Mouse (Mus musculus) gastrocnemius, postnatal 36 days (tissue): ENCODE results near the gene Aldh5a1. TPM values are rescaled to one million over a fixed set of nuclear protein-coding genes. Genes with fewer than 3 reads are reported as not detected.

ENCODE experiments used
- DNase-seq, 2 experiments: peaks; one replicate each; pipeline ENCODE4 v3.0.0; 2022
- intact Hi-C: fragments of 180-260 bp; cut with DNase I; formaldehyde crosslinking; loops from one replicate; pipeline ENCODE4 v1.15.1; 2025
- total RNA-seq, 2 experiments: library from RNA; stranded (reverse); gene quantifications; 2 replicates each; pipeline ENCODE4 v1.2.3; 2021

Aldh5a1 gene
- total RNA-seq, 2 experiments from 2014 or later = 6.3 to 8.3 TPM

DNA sequence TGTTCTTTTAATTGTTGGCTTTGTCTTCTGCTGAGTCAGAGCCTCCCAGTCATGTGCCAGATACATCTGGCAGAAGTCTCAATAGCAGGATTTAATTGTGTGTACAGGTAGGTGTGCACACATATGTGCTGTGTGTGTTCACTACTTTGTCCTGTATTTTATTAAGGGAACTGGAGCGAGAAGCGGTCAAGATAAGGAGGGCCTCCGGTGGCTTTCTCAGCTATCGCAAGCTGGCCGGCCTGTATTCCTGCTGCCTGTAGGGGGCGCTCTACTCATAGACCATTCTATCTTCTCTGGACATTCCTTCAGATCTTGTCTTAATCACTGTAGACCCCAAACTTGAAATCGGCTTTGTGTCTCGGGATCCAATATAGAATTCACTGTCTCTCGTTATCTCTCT is 1.2 kb upstream of the Aldh5a1 start:
- peak; percentile 42 to 60 for DNase-seq
- intact Hi-C loops = loop anchor here (2.0 kb wide), 1 partner anchor 50 kb away; no protein-coding TSS in a partner anchor

GRCm38 (mm10) chr13:24937839-24938166 is 342 bp upstream of the Aldh5a1 start:
- DNase-seq = no peak
- intact Hi-C loops = loop anchor here (2.0 kb wide), 1 partner anchor 51 kb away; no protein-coding TSS in a partner anchor

- intact Hi-C loops = no loop called here
- no peak for DNase-seq
Measured at GRCm38 (mm10) chr13:24936772-24937107, 721 bp downstream of the Aldh5a1 start.

GRCm38 (mm10) chr13:24933199-24933598 is 4.3 kb downstream of the Aldh5a1 start:
- intact Hi-C loops = no loop called here
- no peak for DNase-seq

DNA sequence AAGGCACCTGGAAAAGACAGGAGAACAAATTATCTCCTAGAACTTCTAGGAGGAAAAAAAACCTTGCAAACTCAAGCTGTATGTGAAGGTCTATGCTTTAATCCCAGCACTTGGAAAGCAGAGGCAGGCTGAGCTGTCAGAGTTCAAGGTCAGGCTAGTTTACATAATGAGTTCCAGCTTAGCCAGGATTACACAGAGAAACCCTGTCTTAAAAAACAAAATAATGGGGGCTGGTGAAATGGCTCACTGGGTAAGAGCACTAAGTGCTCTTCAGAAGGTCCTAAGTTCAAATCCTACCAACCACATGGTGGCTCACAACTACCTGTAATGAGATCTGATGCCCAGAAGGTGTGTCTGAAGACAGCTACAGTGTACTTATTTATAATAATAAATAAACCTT is 6.9 kb downstream of the Aldh5a1 start:
- intact Hi-C loops = no loop called here
- DNase-seq = no peak

GRCm38 (mm10) chr13:24923991-24924390 is 13.5 kb downstream of the Aldh5a1 start:
- no peak for DNase-seq
- intact Hi-C loops = loop anchor here (10.0 kb wide), 1 partner anchor 199 kb away; no protein-coding TSS in a partner anchor

DNA sequence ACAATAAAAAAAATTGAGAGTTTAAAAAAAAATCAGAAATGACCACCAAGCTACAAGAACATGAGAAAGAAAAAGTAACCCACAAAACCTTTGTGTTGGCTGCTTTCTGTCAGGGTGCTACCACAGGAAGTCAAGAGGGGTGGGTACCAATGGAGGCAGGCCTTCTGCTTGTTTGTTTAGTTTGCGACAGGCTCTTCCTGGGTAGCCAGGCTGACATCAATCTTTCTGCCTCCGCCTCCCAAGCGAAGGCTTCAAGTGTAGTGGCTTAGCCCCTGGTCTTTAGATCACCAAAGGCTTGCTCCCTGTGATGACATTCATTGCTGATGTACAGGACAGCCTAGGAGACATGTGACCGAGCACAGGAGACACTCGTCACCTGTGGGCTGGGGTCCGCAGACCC is 16.2 kb downstream of the Aldh5a1 start:
- intact Hi-C loops = loop anchor here (10.0 kb wide), 1 partner anchor 196 kb away; no protein-coding TSS in a partner anchor
- no peak for DNase-seq

DNA sequence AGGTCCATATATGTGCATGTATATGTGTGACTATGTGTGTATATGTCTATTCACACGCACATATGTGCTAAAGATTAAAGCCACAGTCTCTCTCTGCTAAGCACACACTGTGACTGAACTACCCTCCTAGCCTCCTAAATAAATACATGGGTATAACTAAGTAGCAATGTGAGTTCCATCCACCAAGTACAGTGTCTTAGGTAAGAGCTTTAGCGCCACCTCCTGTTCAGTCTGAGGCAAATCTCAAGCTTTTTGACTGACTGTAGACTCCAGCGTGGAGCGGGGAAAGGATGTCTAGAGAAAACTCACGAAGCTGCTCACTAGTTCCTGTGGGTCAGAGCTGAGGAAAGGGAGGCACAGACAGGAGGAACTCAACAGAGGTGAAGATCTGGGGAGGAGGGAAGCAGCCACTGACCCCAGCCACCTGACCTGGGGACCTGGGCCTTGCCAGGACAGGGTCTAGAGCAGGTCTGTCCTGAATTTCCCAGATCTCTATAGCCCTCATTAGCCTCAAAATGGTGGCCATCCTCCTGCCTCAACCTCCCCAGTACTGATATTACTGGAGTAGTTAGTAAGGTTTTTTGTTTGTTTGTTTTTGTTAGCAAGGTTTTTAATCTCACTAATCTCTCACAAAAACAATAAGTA is 17.0 kb downstream of the Aldh5a1 start:
- peak in 1 of 2 experiments; percentile 16 for DNase-seq
- intact Hi-C loops = loop anchor here (10.0 kb wide), 1 partner anchor 196 kb away; no protein-coding TSS in a partner anchor

- intact Hi-C loops = no loop called here
- DNase-seq = no peak
Measured at GRCm38 (mm10) chr13:24915831-24916230, 21.6 kb downstream of the Aldh5a1 start.

DNA sequence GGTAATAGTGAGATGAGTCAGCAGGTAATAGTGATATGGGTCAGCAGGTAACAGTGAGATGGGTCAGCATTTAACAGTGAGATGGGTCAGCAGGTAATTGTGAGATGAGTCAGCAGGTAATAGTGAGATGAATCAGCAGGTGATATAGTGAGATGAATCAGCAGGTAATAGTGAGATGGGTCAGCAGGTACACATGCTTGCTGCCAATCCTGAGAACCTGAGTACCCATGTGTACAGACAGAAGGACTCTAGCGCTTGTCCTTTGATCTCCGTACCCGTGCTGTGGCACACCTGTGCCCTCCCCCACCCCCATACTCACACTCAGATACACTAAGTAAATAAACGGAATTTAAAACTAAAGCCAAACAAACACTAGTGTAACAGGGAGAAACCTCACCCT is 22.5 kb downstream of the Aldh5a1 start:
- no peak for DNase-seq
- intact Hi-C loops = no loop called here

DNA sequence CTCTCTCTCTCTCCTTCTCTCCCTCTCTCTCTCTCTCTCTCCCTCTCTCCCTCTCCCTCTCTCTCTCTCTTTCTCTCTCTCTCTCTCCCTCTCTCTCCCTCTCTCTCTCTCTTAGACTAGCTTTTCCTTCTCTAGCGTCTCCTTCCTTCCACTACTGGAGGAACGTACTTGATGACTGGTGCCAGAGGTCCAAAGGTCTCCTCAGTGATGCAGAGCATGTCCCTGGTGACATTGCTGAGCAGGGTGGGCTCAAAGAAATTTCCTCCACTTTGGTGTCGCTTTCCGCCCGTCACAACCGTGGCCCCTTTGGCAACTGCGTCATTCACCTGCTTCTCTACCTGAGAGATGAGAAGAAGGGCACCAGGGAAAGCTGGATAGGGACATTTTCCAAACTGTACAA is 23.9 kb downstream of the Aldh5a1 start:
- DNase-seq = no peak
- intact Hi-C loops = no loop called here

DNA sequence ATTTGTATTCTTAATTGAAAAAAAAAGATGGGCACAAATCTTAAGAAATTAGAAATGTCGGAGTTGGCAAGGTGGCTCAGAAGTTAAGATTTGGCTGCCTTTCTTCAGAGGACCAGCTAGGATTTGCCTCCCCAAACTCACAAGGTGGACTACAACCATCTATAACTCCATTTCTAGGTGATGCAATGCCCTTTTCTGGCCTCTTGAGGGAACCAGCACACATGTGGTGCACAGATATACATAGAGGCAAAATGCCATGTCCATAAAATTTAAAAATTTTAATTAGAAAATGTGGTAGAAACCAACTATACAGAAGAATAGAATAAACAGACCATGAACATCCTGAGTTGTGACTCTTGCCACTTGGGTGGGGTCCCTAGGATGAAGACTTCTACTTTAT is 28.3 kb downstream of the Aldh5a1 start:
- DNase-seq = no peak
- intact Hi-C loops = no loop called here

GRCm38 (mm10) chr13:24906831-24907570 is 30.5 kb downstream of the Aldh5a1 start:
- no peak for DNase-seq
- intact Hi-C loops = no loop called here

DNA sequence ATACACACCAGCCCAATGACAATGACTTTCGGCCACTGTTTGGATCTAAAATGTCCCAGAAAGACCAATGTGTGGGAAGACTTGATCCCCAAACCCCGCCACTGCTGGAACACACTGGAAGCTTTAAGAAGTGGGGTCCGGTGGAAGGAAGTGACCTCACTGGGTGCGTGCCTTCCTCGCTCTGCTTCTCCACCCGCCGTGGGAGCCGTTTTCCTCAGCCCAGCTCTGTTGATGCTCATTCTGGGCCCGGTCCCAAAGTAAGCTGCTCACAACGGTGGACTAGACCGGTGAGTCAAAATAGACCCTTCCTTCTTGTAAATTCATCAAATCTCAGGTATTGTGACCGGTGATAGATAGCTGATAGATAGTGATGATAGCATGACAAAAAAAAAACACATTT is 32.0 kb downstream of the Aldh5a1 start:
- intact Hi-C loops = no loop called here
- DNase-seq = no peak

- intact Hi-C loops = no loop called here
- no peak for DNase-seq
Measured at GRCm38 (mm10) chr13:24903412-24903811, 34.0 kb downstream of the Aldh5a1 start.

DNA sequence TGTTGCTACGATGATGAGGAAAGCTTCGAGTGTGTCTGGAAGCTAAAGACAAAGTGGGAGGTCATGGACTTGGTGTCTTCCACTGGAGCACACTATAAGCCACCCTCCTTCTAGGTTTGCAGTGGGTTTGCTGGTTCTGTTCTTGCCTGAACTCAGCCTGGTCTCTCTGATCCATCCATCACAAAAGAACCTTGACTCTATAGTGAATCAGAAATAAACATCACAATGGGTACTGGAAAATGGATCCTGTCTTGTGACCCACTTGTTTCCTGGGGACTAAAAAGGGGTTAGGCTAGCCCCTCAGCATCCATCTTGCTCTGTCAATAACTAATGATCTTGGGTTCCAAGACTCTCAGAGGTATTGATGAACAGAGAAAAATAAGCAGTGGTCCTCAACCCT is 35.5 kb downstream of the Aldh5a1 start:
- no peak for DNase-seq
- intact Hi-C loops = no loop called here

- intact Hi-C loops = no loop called here
Measured at GRCm38 (mm10) chr13:24893880-24894279, 43.6 kb downstream of the Aldh5a1 start.

GRCm38 (mm10) chr13:24892516-24892915 is 44.9 kb downstream of the Aldh5a1 start:
- DNase-seq = no peak
- intact Hi-C loops = no loop called here

More at GRCm38 (mm10) chr13:24893880-24894279, 43.6 kb downstream of the Aldh5a1 start:
- DNase-seq = no peak

- intact Hi-C loops = no loop called here
- no peak for DNase-seq
Measured at GRCm38 (mm10) chr13:24889554-24889953, 47.9 kb downstream of the Aldh5a1 start.

GRCm38 (mm10) chr13:24882411-24882810 is 55.0 kb downstream of the Aldh5a1 start:
- DNase-seq = no peak
- intact Hi-C loops = no loop called here

GRCm38 (mm10) chr13:24880704-24881103 is 56.8 kb downstream of the Aldh5a1 start:
- intact Hi-C loops = no loop called here

GRCm38 (mm10) chr13:24880208-24880607 is 57.3 kb downstream of the Aldh5a1 start:
- intact Hi-C loops = no loop called here
- no peak for DNase-seq

More at GRCm38 (mm10) chr13:24880704-24881103, 56.8 kb downstream of the Aldh5a1 start:
- DNase-seq = no peak
